Mouse (Mus musculus): ENCODE measurements around the gene Tle4. TPM values are rescaled to one million over a fixed set of nuclear protein-coding genes. Genes with fewer than 3 reads are reported as not detected.
A peak's percentile ranks its signal among the peaks of the same experiment; 100 is the strongest.

Tle4 gene
- polyA plus RNA-seq, 1 experiment = 10.4 TPM

DNA sequence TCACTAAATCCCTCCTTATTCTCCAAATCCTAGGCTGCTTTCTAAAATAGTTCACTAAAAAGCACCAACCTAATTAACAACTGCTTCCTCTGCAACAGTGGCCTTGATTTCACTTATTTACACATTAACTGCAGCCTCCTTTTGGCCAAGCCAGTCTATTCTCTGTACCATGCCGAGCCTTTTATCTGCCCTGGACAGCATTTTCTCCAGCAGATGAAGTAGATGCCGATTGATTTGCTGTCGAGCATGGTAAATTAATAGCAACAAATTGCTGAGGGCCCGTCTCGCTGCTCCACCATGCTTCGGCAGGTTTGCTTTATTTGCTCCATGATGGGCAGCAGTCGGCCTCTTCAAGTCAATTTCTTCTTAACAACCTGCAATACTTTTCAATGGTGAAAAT is 7.7 kb downstream of the Tle4 start:
- 64% methylated on average over 7 of the region's 7 CpGs for WGBS
- Histone ChIP-seq H3K27ac (ENCODE audit: insufficient read depth, low read depth, low read length) (no peak overlapping the region), H3K36me3 (ENCODE audit: control insufficient read depth, insufficient read depth, low read length) (no peaks in the 10 kb centered on the region), H3K4me3 (ENCODE audit: insufficient read depth, low read depth, low read length) (no peak overlapping the region), H3K4me1 (ENCODE audit: control insufficient read depth, insufficient read depth, low read length) (peaks cover 14% of the 10 kb centered on the region; the same call in 1 of the 2 replicates), H3K27me3 (replicated peaks; ENCODE audit: control insufficient read depth, insufficient read depth, low read length) (no peaks in the 10 kb centered on the region)
- peak; percentile 44 for DNase-seq
- TF ChIP-seq CTCF (conservative IDR thresholded peaks at IDR 0.05; ENCODE audit: insufficient read depth, insufficient read length, low read depth, low read length) = no peak
- TF ChIP-seq POLR2A (IDR thresholded peaks at IDR 0.05; ENCODE audit: low read depth, low read length) = no peak

DNA sequence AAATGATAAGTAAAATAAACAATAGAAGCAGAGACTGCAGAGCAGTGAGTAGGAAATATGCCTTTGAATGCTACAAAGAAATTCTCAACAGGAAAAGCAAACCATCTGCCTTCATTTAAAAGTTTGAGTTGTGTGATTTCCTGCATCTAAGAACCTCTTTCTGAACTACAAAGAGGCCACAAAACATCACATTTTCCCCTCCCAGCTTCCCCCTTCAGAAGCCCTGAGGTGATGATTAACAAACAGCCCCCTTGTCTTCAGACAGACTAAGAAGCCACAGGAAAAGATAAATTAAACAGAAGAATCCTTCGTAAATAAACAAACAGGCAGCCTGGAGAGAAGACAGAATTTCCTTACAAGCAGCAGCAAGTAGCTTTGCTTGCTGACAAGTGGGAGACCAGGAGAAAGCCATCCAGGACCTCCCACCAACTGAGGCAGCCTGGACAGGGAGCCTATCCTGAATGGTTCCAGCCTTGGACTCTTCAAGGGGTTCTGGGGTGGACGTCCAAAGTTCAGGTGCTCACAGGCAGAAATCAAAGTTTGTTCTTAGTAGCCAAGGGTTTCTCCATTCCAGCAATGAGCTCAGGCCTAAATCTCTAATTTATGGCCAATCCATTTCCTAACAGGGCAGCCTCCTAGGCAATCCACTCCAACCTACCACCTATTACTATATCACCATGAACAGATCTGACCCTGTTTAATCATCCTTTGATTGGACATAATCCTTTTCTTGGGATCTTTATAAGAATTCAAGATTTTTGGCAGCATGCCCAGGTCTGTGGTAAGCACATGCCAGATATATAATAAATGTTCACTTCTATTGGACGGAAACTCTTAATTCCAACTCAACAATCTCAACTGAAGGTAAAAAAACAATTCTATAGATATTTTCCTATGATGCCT is 9.4 kb downstream of the Tle4 start:
- Histone ChIP-seq H3K27ac (ENCODE audit: insufficient read depth, low read depth, low read length) (peak overlapping the region; percentile 21; the same call in 1 of the 2 replicates), H3K4me3 (ENCODE audit: insufficient read depth, low read depth, low read length) (no peak overlapping the region), H3K27me3 (replicated peaks; ENCODE audit: control insufficient read depth, insufficient read depth, low read length) (no peaks in the 10 kb centered on the region), H3K4me1 (ENCODE audit: control insufficient read depth, insufficient read depth, low read length) (peaks cover 14% of the 10 kb centered on the region; the same call in 1 of the 2 replicates), H3K36me3 (ENCODE audit: control insufficient read depth, insufficient read depth, low read length) (no peaks in the 10 kb centered on the region)
- DNase-seq = peak; percentile 75
- WGBS = 28% methylated on average over 3 of the region's 3 CpGs
- no peak for TF ChIP-seq POLR2A (IDR thresholded peaks at IDR 0.05; ENCODE audit: low read depth, low read length)
- no peak for TF ChIP-seq CTCF (conservative IDR thresholded peaks at IDR 0.05; ENCODE audit: insufficient read depth, insufficient read length, low read depth, low read length)

DNA sequence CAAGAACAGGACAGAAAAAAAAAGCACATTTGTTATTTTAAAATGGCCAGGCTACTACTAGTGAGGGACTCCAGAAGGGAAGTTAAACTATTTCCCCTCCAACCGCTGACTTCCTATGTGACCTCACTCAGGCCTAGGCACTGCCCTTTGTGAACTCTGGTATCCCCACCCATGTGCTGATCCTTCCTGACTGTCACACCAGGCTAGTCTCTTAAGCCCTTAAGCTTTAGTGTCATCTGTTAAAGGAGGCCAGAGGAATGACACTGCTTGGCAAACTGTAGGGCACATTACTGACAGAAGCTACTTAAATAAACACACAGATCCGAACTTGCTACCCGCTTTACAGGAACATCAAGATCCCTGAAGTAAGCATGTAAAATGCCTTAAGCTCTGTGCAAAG is 11.7 kb downstream of the Tle4 start:
- Histone ChIP-seq H3K36me3 (ENCODE audit: control insufficient read depth, insufficient read depth, low read length) (no peaks in the 10 kb centered on the region), H3K27ac (ENCODE audit: insufficient read depth, low read depth, low read length) (no peak overlapping the region), H3K27me3 (replicated peaks; ENCODE audit: control insufficient read depth, insufficient read depth, low read length) (no peaks in the 10 kb centered on the region), H3K4me1 (ENCODE audit: control insufficient read depth, insufficient read depth, low read length) (peaks cover 14% of the 10 kb centered on the region; the same call in 1 of the 2 replicates), H3K4me3 (ENCODE audit: insufficient read depth, low read depth, low read length) (no peak overlapping the region)
- 52% methylated on average over 3 of the region's 3 CpGs for WGBS
- peak; percentile 60 for DNase-seq
- no peak for TF ChIP-seq POLR2A (IDR thresholded peaks at IDR 0.05; ENCODE audit: low read depth, low read length)
- TF ChIP-seq CTCF (conservative IDR thresholded peaks at IDR 0.05; ENCODE audit: insufficient read depth, insufficient read length, low read depth, low read length) = no peak

DNA sequence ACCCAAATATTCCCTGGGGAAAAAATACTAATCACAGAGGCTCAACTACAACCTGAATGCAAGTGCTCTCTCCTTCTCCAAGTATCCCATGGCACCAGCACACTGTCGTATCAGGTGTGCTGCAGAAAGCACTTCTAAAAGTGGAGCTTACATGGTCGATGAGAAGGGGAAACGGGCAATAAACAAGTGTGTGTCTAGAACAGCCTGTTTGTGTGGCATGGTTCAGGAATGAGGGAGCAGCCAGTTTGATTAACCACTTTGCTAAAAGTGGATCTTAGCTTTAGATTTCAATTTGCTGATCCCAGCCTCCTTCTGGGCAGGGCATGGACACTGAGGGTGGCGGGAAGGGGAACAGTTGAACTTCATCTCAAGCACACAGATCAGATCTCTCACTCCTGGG is 12.1 kb downstream of the Tle4 start:
- DNase-seq = no peak
- Histone ChIP-seq H3K27ac (ENCODE audit: insufficient read depth, low read depth, low read length) (no peak overlapping the region), H3K4me3 (ENCODE audit: insufficient read depth, low read depth, low read length) (no peak overlapping the region), H3K36me3 (ENCODE audit: control insufficient read depth, insufficient read depth, low read length) (no peaks in the 10 kb centered on the region), H3K4me1 (ENCODE audit: control insufficient read depth, insufficient read depth, low read length) (peaks cover 14% of the 10 kb centered on the region; the same call in 1 of the 2 replicates), H3K27me3 (replicated peaks; ENCODE audit: control insufficient read depth, insufficient read depth, low read length) (no peaks in the 10 kb centered on the region)
- TF ChIP-seq POLR2A (IDR thresholded peaks at IDR 0.05; ENCODE audit: low read depth, low read length) (no peak), CTCF (conservative IDR thresholded peaks at IDR 0.05; ENCODE audit: insufficient read depth, insufficient read length, low read depth, low read length) (no peak)
- 65% methylated on average over 4 of the region's 4 CpGs for WGBS

DNA sequence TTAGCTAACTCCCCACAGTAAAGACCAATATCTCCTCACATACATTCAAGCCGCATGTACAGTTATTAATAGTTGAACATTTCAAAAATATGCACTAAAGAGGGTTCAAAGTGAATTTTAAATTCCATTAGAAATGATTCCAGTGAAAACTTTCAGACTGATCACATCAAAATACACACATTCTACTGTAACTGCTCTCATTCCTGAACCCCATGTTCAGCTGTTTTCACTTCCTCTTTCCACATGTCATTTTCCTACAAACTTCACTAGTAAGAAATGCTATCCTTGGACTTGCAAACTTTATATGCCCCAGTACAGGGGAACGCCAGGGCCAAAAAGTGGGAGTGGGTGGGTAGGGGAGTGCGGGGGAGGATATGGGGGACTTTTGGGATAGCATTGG is 12.6 kb downstream of the Tle4 start:
- whole genome bisulfite sequencing = 94% methylated on average over 3 of the region's 3 CpGs
- no peak for TF ChIP-seq CTCF (conservative IDR thresholded peaks at IDR 0.05; ENCODE audit: insufficient read depth, insufficient read length, low read depth, low read length)
- no peak for TF ChIP-seq POLR2A (IDR thresholded peaks at IDR 0.05; ENCODE audit: low read depth, low read length)
- H3K36me3 ChIP-seq (ENCODE audit: control insufficient read depth, insufficient read depth, low read length) = no peaks in the 10 kb centered on the region
- peaks cover 14% of the 10 kb centered on the region; the same call in 1 of the 2 replicates for H3K4me1 ChIP-seq (ENCODE audit: control insufficient read depth, insufficient read depth, low read length)
- no peak for DNase-seq
- H3K4me3 ChIP-seq (ENCODE audit: insufficient read depth, low read depth, low read length) = no peak overlapping the region
- H3K27ac ChIP-seq (ENCODE audit: insufficient read depth, low read depth, low read length) = no peak overlapping the region
- no peaks in the 10 kb centered on the region for H3K27me3 ChIP-seq (replicated peaks; ENCODE audit: control insufficient read depth, insufficient read depth, low read length)

DNA sequence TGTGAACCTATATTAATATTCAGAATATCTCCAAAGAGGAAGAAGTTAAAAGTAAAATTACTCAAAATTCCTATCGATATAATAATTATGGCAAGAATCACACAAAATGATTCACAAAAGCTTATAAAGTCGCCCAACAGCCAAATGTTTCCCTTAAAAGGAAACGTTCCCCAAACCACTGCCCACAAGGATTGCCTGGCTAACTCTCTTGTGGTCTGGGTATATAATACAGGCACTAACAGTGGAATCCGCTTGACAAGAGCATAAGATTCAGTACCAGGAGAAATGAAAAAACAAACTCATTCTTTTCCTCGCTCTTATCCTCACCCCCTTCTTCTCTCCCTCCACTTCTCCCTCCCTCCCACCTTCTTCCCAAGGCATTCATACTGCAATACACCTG is 19.2 kb downstream of the Tle4 start:
- no peak for DNase-seq
- Histone ChIP-seq H3K27me3 (replicated peaks; ENCODE audit: control insufficient read depth, insufficient read depth, low read length) (no peaks in the 10 kb centered on the region), H3K4me3 (ENCODE audit: insufficient read depth, low read depth, low read length) (no peak overlapping the region), H3K4me1 (ENCODE audit: control insufficient read depth, insufficient read depth, low read length) (peaks cover 10% of the 10 kb centered on the region; the same call in 1 of the 2 replicates), H3K27ac (ENCODE audit: insufficient read depth, low read depth, low read length) (no peak overlapping the region), H3K36me3 (ENCODE audit: control insufficient read depth, insufficient read depth, low read length) (no peaks in the 10 kb centered on the region)
- WGBS = 92% methylated on average over 5 of the region's 5 CpGs
- TF ChIP-seq POLR2A (IDR thresholded peaks at IDR 0.05; ENCODE audit: low read depth, low read length) = no peak
- TF ChIP-seq CTCF (conservative IDR thresholded peaks at IDR 0.05; ENCODE audit: insufficient read depth, insufficient read length, low read depth, low read length) = no peak

DNA sequence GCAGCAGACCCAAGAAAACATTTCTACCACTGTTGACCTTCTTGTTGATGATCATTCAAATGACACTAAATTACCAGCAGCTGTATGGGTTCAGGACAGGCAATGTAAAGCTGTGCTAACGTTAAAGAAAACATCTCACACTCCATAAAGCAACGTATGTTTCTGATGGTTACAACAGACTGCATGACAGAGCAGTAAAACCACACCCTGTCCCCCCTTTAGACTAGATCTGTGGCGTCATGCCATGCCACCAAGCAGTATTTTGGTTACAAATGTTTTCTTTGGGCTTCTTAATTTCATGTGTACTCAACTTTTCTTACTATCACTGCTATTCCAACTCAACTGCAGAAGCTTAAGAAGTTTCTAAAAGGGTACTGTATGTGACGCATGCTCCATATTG is 19.8 kb downstream of the Tle4 start:
- WGBS = 75% methylated on average over 4 of the region's 4 CpGs
- peaks cover 13% of the 10 kb centered on the region; the same call in 1 of the 2 replicates for H3K4me1 ChIP-seq (ENCODE audit: control insufficient read depth, insufficient read depth, low read length)
- H3K27ac ChIP-seq (ENCODE audit: insufficient read depth, low read depth, low read length) = no peak overlapping the region
- no peak for DNase-seq
- no peak overlapping the region for H3K4me3 ChIP-seq (ENCODE audit: insufficient read depth, low read depth, low read length)
- H3K27me3 ChIP-seq (replicated peaks; ENCODE audit: control insufficient read depth, insufficient read depth, low read length) = no peaks in the 10 kb centered on the region
- TF ChIP-seq CTCF (conservative IDR thresholded peaks at IDR 0.05; ENCODE audit: insufficient read depth, insufficient read length, low read depth, low read length) = no peak
- TF ChIP-seq POLR2A (IDR thresholded peaks at IDR 0.05; ENCODE audit: low read depth, low read length) = no peak
- no peaks in the 10 kb centered on the region for H3K36me3 ChIP-seq (ENCODE audit: control insufficient read depth, insufficient read depth, low read length)

Measured in kidney, adult 2 months (tissue).